Mouse (Mus musculus): ENCODE measurements around the gene Cdk6. TPM values are rescaled to one million over a fixed set of nuclear protein-coding genes. Genes with fewer than 3 reads are reported as not detected.
"Not testable (repeated sequence)": the region's sequence is repeated elsewhere in the genome, so short reads cannot be mapped to it uniquely, and the experiment has no call there.

The Cdk6 gene
- polyA plus RNA-seq, 2 experiments = 5.7 to 13.9 TPM

DNA sequence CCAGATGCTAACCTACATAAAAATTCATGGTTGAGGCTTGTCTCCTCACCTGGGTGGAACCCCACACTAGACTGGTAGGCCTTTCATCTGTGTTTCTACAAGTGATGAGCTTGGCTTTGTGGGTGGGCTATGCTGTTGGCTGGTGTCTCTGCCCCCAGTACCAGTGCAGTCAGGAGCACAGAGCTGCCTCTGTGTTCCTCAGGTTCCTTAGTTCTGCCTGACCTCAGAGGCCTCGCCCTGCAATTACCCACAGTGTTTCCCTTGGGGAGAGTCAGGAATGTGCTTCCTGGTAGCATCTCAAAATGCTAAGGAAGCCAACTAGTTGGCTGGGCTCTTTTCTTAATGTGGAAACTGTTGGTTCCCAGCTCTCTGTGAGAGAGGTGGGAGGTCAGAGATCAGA is 35.1 kb upstream of the Cdk6 start:
- no peaks in the 10 kb centered on the region for H3K36me3 ChIP-seq (replicated peaks; ENCODE audit: control insufficient read depth, insufficient read depth, low read depth)
- WGBS (ENCODE audit: insufficient replicate concordance) = 71% methylated on average over 1 of the region's 1 CpGs
- H3K27ac ChIP-seq = no peak overlapping the region
- no peaks in the 10 kb centered on the region for H3K4me1 ChIP-seq (replicated peaks; ENCODE audit: control insufficient read depth in 2 of 2, insufficient read depth in 2 of 2, low read length in 1 of 2)
- H3K9ac ChIP-seq (replicated peaks) = no peak overlapping the region
- H3K9me3 ChIP-seq (ENCODE audit: control insufficient read depth, low read length) = no peaks in the 10 kb centered on the region
- H3K4me2 ChIP-seq (ENCODE audit: low read depth) = no peak overlapping the region
- H3K27me3 ChIP-seq (ENCODE audit: control insufficient read depth, insufficient read depth, low read length) = no peaks in the 10 kb centered on the region
- no peak for ATAC-seq (ENCODE audit: insufficient read depth)
- TF ChIP-seq EP300 (IDR thresholded peaks at IDR 0.05; ENCODE audit: low read depth) = no peak
- no peak for TF ChIP-seq CTCF (IDR thresholded peaks at IDR 0.05; ENCODE audit: low read depth)
- no peak for DNase-seq (ENCODE audit: low read depth in 3 of 3, low spot score in 3 of 3)
- no peak overlapping the region for H3K4me3 ChIP-seq (ENCODE audit: insufficient read depth in 1 of 2, low read depth in 2 of 2, low read length in 2 of 2)

GRCm38 (mm10) chr5:3309122-3309521 is 32.2 kb upstream of the Cdk6 start:
- no peak overlapping the region for H3K4me3 ChIP-seq (ENCODE audit: insufficient read depth in 1 of 2, low read depth in 2 of 2, low read length in 2 of 2)

DNA sequence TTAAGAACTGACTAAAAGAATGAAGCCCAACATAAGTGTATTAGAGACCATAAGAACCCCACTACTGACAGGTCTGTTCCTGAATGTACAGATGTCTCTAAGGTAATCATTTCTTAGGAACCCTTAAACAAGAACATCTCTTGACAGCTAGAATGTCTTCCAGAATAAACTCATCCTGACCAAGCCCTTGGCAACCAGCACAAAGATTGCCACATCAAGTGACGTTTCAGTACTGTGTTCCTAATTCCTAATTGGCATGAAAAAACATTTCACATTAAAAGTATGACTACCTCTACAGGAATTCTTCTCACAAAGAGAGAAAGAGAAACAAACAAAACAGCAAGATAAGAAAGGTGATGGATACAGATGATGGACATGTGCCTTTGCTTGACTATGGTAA is 31.7 kb upstream of the Cdk6 start:
- H3K36me3 ChIP-seq (replicated peaks; ENCODE audit: control insufficient read depth, insufficient read depth, low read depth) = no peaks in the 10 kb centered on the region
- H3K4me1 ChIP-seq (replicated peaks; ENCODE audit: control insufficient read depth in 2 of 2, insufficient read depth in 2 of 2, low read length in 1 of 2) = no peaks in the 10 kb centered on the region
- H3K9ac ChIP-seq (replicated peaks) = no peak overlapping the region
- H3K4me3 ChIP-seq (ENCODE audit: insufficient read depth in 1 of 2, low read depth in 2 of 2, low read length in 2 of 2) = no peak overlapping the region
- no peak overlapping the region for H3K27ac ChIP-seq
- ATAC-seq (ENCODE audit: insufficient read depth) = no peak
- H3K9me3 ChIP-seq (ENCODE audit: control insufficient read depth, low read length) = no peaks in the 10 kb centered on the region
- DNase-seq (ENCODE audit: low read depth in 3 of 3, low spot score in 3 of 3) = no peak
- H3K27me3 ChIP-seq (ENCODE audit: control insufficient read depth, insufficient read depth, low read length) = no peaks in the 10 kb centered on the region
- no peak overlapping the region for H3K4me2 ChIP-seq (ENCODE audit: low read depth)
- 53% methylated on average over 1 of the region's 1 CpGs for WGBS (ENCODE audit: insufficient replicate concordance)
- TF ChIP-seq EP300 (IDR thresholded peaks at IDR 0.05; ENCODE audit: low read depth) (no peak), CTCF (IDR thresholded peaks at IDR 0.05; ENCODE audit: low read depth) (no peak)

More at GRCm38 (mm10) chr5:3309122-3309521, 32.2 kb upstream of the Cdk6 start:
- no peaks in the 10 kb centered on the region for H3K4me1 ChIP-seq (replicated peaks; ENCODE audit: control insufficient read depth in 2 of 2, insufficient read depth in 2 of 2, low read length in 1 of 2)
- no peaks in the 10 kb centered on the region for H3K9me3 ChIP-seq (ENCODE audit: control insufficient read depth, low read length)
- no peak overlapping the region for H3K9ac ChIP-seq (replicated peaks)
- TF ChIP-seq CTCF (IDR thresholded peaks at IDR 0.05; ENCODE audit: low read depth) (no peak), EP300 (IDR thresholded peaks at IDR 0.05; ENCODE audit: low read depth) (no peak)
- no peak overlapping the region for H3K27ac ChIP-seq
- no peak for ATAC-seq (ENCODE audit: insufficient read depth)
- H3K36me3 ChIP-seq (replicated peaks; ENCODE audit: control insufficient read depth, insufficient read depth, low read depth) = no peaks in the 10 kb centered on the region
- no peak for DNase-seq (ENCODE audit: low read depth in 3 of 3, low spot score in 3 of 3)
- no peak overlapping the region for H3K4me2 ChIP-seq (ENCODE audit: low read depth)
- no peaks in the 10 kb centered on the region for H3K27me3 ChIP-seq (ENCODE audit: control insufficient read depth, insufficient read depth, low read length)

GRCm38 (mm10) chr5:3311156-3311555 is 30.1 kb upstream of the Cdk6 start:
- H3K4me1 ChIP-seq (replicated peaks; ENCODE audit: control insufficient read depth in 2 of 2, insufficient read depth in 2 of 2, low read length in 1 of 2); ATAC-seq (ENCODE audit: insufficient read depth); H3K36me3 ChIP-seq (replicated peaks; ENCODE audit: control insufficient read depth, insufficient read depth, low read depth); H3K27me3 ChIP-seq (ENCODE audit: control insufficient read depth, insufficient read depth, low read length); H3K4me2 ChIP-seq (ENCODE audit: low read depth); H3K4me3 ChIP-seq (ENCODE audit: insufficient read depth in 1 of 2, low read depth in 2 of 2, low read length in 2 of 2); DNase-seq (ENCODE audit: low read depth in 3 of 3, low spot score in 3 of 3); H3K27ac ChIP-seq; H3K9me3 ChIP-seq (ENCODE audit: control insufficient read depth, low read length); H3K9ac ChIP-seq (replicated peaks): not testable (repeated sequence)
- 57% methylated on average over 7 of the region's 7 CpGs for WGBS (ENCODE audit: insufficient replicate concordance)

DNA sequence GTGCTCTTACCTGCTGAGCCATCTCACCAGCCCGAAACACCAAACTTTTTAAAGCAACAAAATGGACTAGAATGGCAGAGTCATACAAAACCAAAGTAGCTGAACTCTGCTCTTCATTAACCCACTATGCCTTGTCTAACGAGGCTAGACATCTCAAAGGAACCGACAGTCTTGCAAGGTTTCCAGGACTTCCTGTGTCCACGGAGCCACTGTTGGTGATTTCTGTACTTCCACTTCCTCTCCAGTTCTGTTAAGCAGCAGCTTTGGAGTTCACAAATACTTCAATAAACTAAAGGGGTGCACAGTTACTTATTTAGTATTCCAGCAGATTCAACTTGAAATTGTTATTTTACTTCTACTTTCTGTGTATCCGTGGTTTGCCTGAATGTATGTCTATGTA is 23.6 kb upstream of the Cdk6 start:
- not testable (repeated sequence) for H3K27ac ChIP-seq; H3K27me3 ChIP-seq (ENCODE audit: control insufficient read depth, insufficient read depth, low read length); H3K36me3 ChIP-seq (replicated peaks; ENCODE audit: control insufficient read depth, insufficient read depth, low read depth); H3K9me3 ChIP-seq (ENCODE audit: control insufficient read depth, low read length); H3K4me3 ChIP-seq (ENCODE audit: insufficient read depth in 1 of 2, low read depth in 2 of 2, low read length in 2 of 2); ATAC-seq (ENCODE audit: insufficient read depth); H3K4me2 ChIP-seq (ENCODE audit: low read depth); H3K4me1 ChIP-seq (replicated peaks; ENCODE audit: control insufficient read depth in 2 of 2, insufficient read depth in 2 of 2, low read length in 1 of 2); DNase-seq (ENCODE audit: low read depth in 3 of 3, low spot score in 3 of 3); H3K9ac ChIP-seq (replicated peaks)
- WGBS (ENCODE audit: insufficient replicate concordance) = 31% methylated on average over 5 of the region's 5 CpGs

GRCm38 (mm10) chr5:3320225-3320624 is 21.1 kb upstream of the Cdk6 start:
- DNase-seq (ENCODE audit: low read depth in 3 of 3, low spot score in 3 of 3) (no peak), ATAC-seq (ENCODE audit: insufficient read depth) (no peak)
- TF ChIP-seq CTCF (IDR thresholded peaks at IDR 0.05; ENCODE audit: low read depth) (no peak), EP300 (IDR thresholded peaks at IDR 0.05; ENCODE audit: low read depth) (no peak)
- WGBS (ENCODE audit: insufficient replicate concordance) = 24% methylated on average over 1 of the region's 1 CpGs
- Histone ChIP-seq H3K9me3 (ENCODE audit: control insufficient read depth, low read length) (no peaks in the 10 kb centered on the region), H3K4me3 (ENCODE audit: insufficient read depth in 1 of 2, low read depth in 2 of 2, low read length in 2 of 2) (no peak overlapping the region), H3K36me3 (replicated peaks; ENCODE audit: control insufficient read depth, insufficient read depth, low read depth) (no peaks in the 10 kb centered on the region), H3K4me1 (replicated peaks; ENCODE audit: control insufficient read depth in 2 of 2, insufficient read depth in 2 of 2, low read length in 1 of 2) (no peaks in the 10 kb centered on the region), H3K27me3 (ENCODE audit: control insufficient read depth, insufficient read depth, low read length) (no peaks in the 10 kb centered on the region), H3K4me2 (ENCODE audit: low read depth) (no peak overlapping the region), H3K27ac (no peak overlapping the region), H3K9ac (replicated peaks) (no peak overlapping the region)

Data from liver, embryonic 14.5 days (tissue).